8 mouse cellular contexts compared by ENCODE assay signal in the genomic region with DNA sequence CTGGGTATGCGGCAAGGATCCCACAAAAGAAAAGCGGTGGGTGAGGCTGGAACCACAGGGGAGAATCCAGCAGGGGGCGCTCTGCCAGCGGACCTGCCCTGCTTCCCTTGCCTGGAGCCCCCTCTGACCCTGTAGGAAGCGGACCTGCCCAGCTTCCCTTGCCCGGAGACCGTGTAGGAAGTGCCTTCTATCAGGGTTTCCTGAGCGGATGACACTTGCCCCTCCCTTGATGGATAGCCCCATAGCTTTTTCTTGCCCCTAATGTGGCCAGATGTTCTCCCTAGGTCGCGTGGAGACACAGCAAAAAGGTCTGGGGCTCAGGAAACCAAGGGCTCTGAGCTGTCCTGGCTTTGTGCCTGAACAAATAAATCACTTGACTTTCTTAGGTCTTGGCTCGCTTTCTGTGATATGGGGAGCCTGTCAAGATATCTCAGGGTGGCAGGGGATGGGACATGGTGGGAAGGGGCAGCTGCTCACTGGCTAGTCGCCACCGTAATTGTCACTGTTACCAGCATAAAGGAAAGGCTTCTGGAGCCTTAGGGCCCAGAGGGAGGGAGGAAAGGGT. TPM values are rescaled to one million over a fixed set of nuclear protein-coding genes. Genes with fewer than 3 reads are reported as not detected.
DNase-seq lines count a peak whose midpoint lies in the region; ATAC-seq lines count a peak whose summit lies in the region.

No protein-coding gene starts in this region.

- DNase-seq in right cerebral cortex, adult 18-20 months = peak; percentile 60
- DNase-seq in right cerebral cortex, postnatal 25 days = no peak
- DNase-seq in cerebellum, postnatal 36 days = peak; percentile 76 to 78
- DNase-seq in gastrocnemius, postnatal 14 days = peak; percentile 81
- peak; percentile 93 for DNase-seq in limb, embryonic 11.5 days (ENCODE audit: low spot score)
- DNase-seq in midbrain, embryonic 11.5 days (ENCODE audit: low spot score, missing footprints) = peak; percentile 99

- WGBS in hindbrain, embryonic 16.5 days = 4% methylated on average over 13 of the region's 13 CpGs
- 5% methylated on average over 13 of the region's 13 CpGs for WGBS in limb, embryonic 11.5 days
- WGBS in midbrain, embryonic 11.5 days = 17% methylated on average over 12 of the region's 13 CpGs
- WGBS in stomach, embryonic 15.5 days = 2% methylated on average over 13 of the region's 13 CpGs

- H3K27me3 ChIP-seq in hindbrain, embryonic 16.5 days (replicated peaks; ENCODE audit: control insufficient read depth, insufficient read depth, low read length) = no peaks in the 10 kb centered on the region
- no peaks in the 10 kb centered on the region for H3K27me3 ChIP-seq in limb, embryonic 11.5 days (ENCODE audit: control insufficient read depth, insufficient read depth, low read length)
- no peaks in the 10 kb centered on the region for H3K27me3 ChIP-seq in midbrain, embryonic 11.5 days (ENCODE audit: control insufficient read depth, insufficient read depth, low read length)
- H3K27me3 ChIP-seq in stomach, embryonic 15.5 days (replicated peaks) = no peaks in the 10 kb centered on the region

- H3K9me3 ChIP-seq in hindbrain, embryonic 16.5 days (ENCODE audit: control insufficient read depth, low read length) = no peaks in the 10 kb centered on the region
- H3K9me3 ChIP-seq in limb, embryonic 11.5 days (ENCODE audit: control insufficient read depth, low read length) = no peaks in the 10 kb centered on the region
- H3K9me3 ChIP-seq in midbrain, embryonic 11.5 days (ENCODE audit: control insufficient read depth, low read length) = no peaks in the 10 kb centered on the region
- no peaks in the 10 kb centered on the region for H3K9me3 ChIP-seq in stomach, embryonic 15.5 days

- no peaks in the 10 kb centered on the region for H3K36me3 ChIP-seq in hindbrain, embryonic 16.5 days (ENCODE audit: control insufficient read depth, insufficient read depth, low read length)
- H3K36me3 ChIP-seq in limb, embryonic 11.5 days (ENCODE audit: control insufficient read depth, insufficient read depth, low read length) = no peaks in the 10 kb centered on the region
- H3K36me3 ChIP-seq in midbrain, embryonic 11.5 days (ENCODE audit: control insufficient read depth, insufficient read depth, low read length) = no peaks in the 10 kb centered on the region
- H3K36me3 ChIP-seq in stomach, embryonic 15.5 days = no peaks in the 10 kb centered on the region

- intact Hi-C loops in gastrocnemius, postnatal 14 days (cut with DNase I; ENCODE audit: low total_unique reads) = no loop called here

- peak overlapping the region; percentile 71 for H3K27ac ChIP-seq in hindbrain, embryonic 16.5 days (ENCODE audit: low read depth, low read length)
- H3K27ac ChIP-seq in limb, embryonic 11.5 days (replicated peaks; ENCODE audit: low read depth, low read length) = peak overlapping the region; percentile 64
- peak overlapping the region; percentile 38; the same call in 1 of the 2 replicates for H3K27ac ChIP-seq in midbrain, embryonic 11.5 days (ENCODE audit: low read depth, low read length)
- H3K27ac ChIP-seq in stomach, embryonic 15.5 days = peak overlapping the region; percentile 82

- H3K4me2 ChIP-seq in hindbrain, embryonic 16.5 days (ENCODE audit: low read length) = peak overlapping the region; percentile 58
- H3K4me2 ChIP-seq in limb, embryonic 11.5 days (ENCODE audit: low read depth, severe bottlenecking) = peak overlapping the region; percentile 38; the same call in 1 of the 2 replicates
- peak overlapping the region; percentile 42 for H3K4me2 ChIP-seq in midbrain, embryonic 11.5 days
- H3K4me2 ChIP-seq in stomach, embryonic 15.5 days = peak overlapping the region; percentile 47

- H3K9ac ChIP-seq in hindbrain, embryonic 16.5 days (ENCODE audit: low read depth, low read length) = peak overlapping the region; percentile 57
- peak overlapping the region; percentile 56; the same call in 1 of the 2 replicates for H3K9ac ChIP-seq in limb, embryonic 11.5 days (ENCODE audit: low read length)
- H3K9ac ChIP-seq in midbrain, embryonic 11.5 days (ENCODE audit: low read length) = peak overlapping the region; percentile 65
- H3K9ac ChIP-seq in stomach, embryonic 15.5 days = no peak overlapping the region

- H3K4me3 ChIP-seq in hindbrain, embryonic 16.5 days (ENCODE audit: low read length) = peak overlapping the region; percentile 14; the same call in 1 of the 2 replicates
- peak overlapping the region; percentile 8; the same call in 1 of the 2 replicates for H3K4me3 ChIP-seq in limb, embryonic 11.5 days (ENCODE audit: low read depth, low read length)
- H3K4me3 ChIP-seq in midbrain, embryonic 11.5 days (ENCODE audit: low read depth, low read length) = peak overlapping the region; percentile 7; the same call in 1 of the 2 replicates
- H3K4me3 ChIP-seq in stomach, embryonic 15.5 days (replicated peaks) = peak overlapping the region; percentile 12

- H3K4me1 ChIP-seq in hindbrain, embryonic 16.5 days (ENCODE audit: control insufficient read depth, insufficient read depth, low read depth, low read length) = peaks cover 14% of the 10 kb centered on the region
- H3K4me1 ChIP-seq in limb, embryonic 11.5 days (ENCODE audit: control insufficient read depth, insufficient read depth, low read length) = peaks cover 10% of the 10 kb centered on the region
- peaks cover 11% of the 10 kb centered on the region for H3K4me1 ChIP-seq in midbrain, embryonic 11.5 days (ENCODE audit: control insufficient read depth, insufficient read depth, low read length)
- peaks cover 22% of the 10 kb centered on the region for H3K4me1 ChIP-seq in stomach, embryonic 15.5 days

- ATAC-seq in hindbrain, embryonic 16.5 days = peak; percentile 82
- ATAC-seq in limb, embryonic 11.5 days (ENCODE audit: insufficient number of reproducible peaks, low FRiP score, low TSS enrichment, low read depth) = peak; percentile 73; the same call in 1 of the 2 replicates
- peak; percentile 84 for ATAC-seq in midbrain, embryonic 11.5 days (ENCODE audit: low FRiP score)
- peak; percentile 45; the same call in 1 of the 2 replicates for ATAC-seq in stomach, embryonic 15.5 days (ENCODE audit: insufficient read depth, low FRiP score, low read depth)

RNA-seq across cellular contexts. Expression of a gene that starts 36.8 kb away (rescaled TPM):
- 100 to 1,000 TPM; 104 to 121 TPM for total RNA-seq in gastrocnemius, postnatal 14 days (2021)
- 122 and 140 TPM in 2 replicates for polyA plus RNA-seq in hindbrain, embryonic 16.5 days (2015; fragmentation: Nextera tagmentation; extraction: Ambion mirVana)
- 71.5 and 74.2 TPM in 2 replicates for polyA plus RNA-seq in limb, embryonic 11.5 days (2014; fragmentation: Nextera tagmentation; extraction: Ambion mirVana)
- polyA plus RNA-seq in midbrain, embryonic 11.5 days (2014; fragmentation: Nextera tagmentation; extraction: Ambion mirVana) = 73.2 and 79.9 TPM in 2 replicates
- polyA plus RNA-seq in stomach, embryonic 15.5 days (2015; fragmentation: Nextera tagmentation; extraction: Ambion mirVana) = 54.2 and 56.8 TPM in 2 replicates

RNA-seq across cellular contexts. Expression of a gene that starts 55.3 kb away (rescaled TPM):
- under 1 TPM; 0.29 to 0.51 TPM for total RNA-seq in gastrocnemius, postnatal 14 days (2021)
- polyA plus RNA-seq in hindbrain, embryonic 16.5 days (2015; fragmentation: Nextera tagmentation; extraction: Ambion mirVana) = not detected in 2 replicates
- polyA plus RNA-seq in limb, embryonic 11.5 days (2014; fragmentation: Nextera tagmentation; extraction: Ambion mirVana) = not detected in 2 replicates
- not detected in 2 replicates for polyA plus RNA-seq in midbrain, embryonic 11.5 days (2014; fragmentation: Nextera tagmentation; extraction: Ambion mirVana)
- 4.6 and 4.9 TPM in 2 replicates for polyA plus RNA-seq in stomach, embryonic 15.5 days (2015; fragmentation: Nextera tagmentation; extraction: Ambion mirVana)
